Mouse (Mus musculus) midbrain, embryonic 14.5 days (tissue): ENCODE data around the gene Pcnx3. TPM values are rescaled to one million over a fixed set of nuclear protein-coding genes. Genes with fewer than 3 reads are reported as not detected.

Experiments
- ATAC-seq: fragments of 200-750 bp; cut with Nextera tagmentation; 2 replicates; pipeline ENCODE4 v1.8.0; 2017; ENCODE audit warnings: moderate number of reproducible peaks, moderate library complexity; ENCODE audit not compliant: low FRiP score, low TSS enrichment
- DNase-seq: peaks from one replicate; pipeline ENCODE4 v3.0.0-alpha.2; 2015
- H3K27ac ChIP-seq: fragments of 300-500 bp; sonication (generic); replicated peaks from 2 replicates; pipeline ENCODE4 v1.5.1; 2014; ENCODE audit warnings: mild to moderate bottlenecking, low read depth, low read length, moderate library complexity
- H3K27me3 ChIP-seq: fragments of 300-500 bp; sonication (generic); 2 replicates; pipeline ENCODE4 v1.6.1; 2014; ENCODE audit warnings: low read length, control low read depth, mixed read lengths; ENCODE audit not compliant: control insufficient read depth, insufficient read depth
- H3K36me3 ChIP-seq: fragments of 300-500 bp; sonication (generic); 2 replicates; pipeline ENCODE4 v1.6.1; 2014; ENCODE audit warnings: low read length, control low read depth; ENCODE audit not compliant: control insufficient read depth, insufficient read depth
- H3K4me1 ChIP-seq: fragments of 300-500 bp; sonication (generic); 2 replicates; pipeline ENCODE4 v1.6.1; 2014; ENCODE audit warnings: mild to moderate bottlenecking, antibody characterized with exemption, low read length, control low read depth; ENCODE audit not compliant: control insufficient read depth, insufficient read depth
- H3K4me2 ChIP-seq: fragments of 300-500 bp; sonication (generic); 2 replicates; pipeline ENCODE4 v1.6.1; 2014; ENCODE audit warnings: mild to moderate bottlenecking, low read length, moderate library complexity
- H3K4me3 ChIP-seq: fragments of 300-500 bp; sonication (generic); replicated peaks from 2 replicates; pipeline ENCODE4 v1.5.1; 2014; ENCODE audit warnings: low read depth, low read length
- H3K9ac ChIP-seq: fragments of 300-500 bp; sonication (generic); replicated peaks from 2 replicates; pipeline ENCODE4 v1.6.1; 2014; ENCODE audit warnings: mild to moderate bottlenecking, low read length, moderate library complexity
- H3K9me3 ChIP-seq: fragments of 300-500 bp; sonication (generic); 2 replicates; pipeline ENCODE4 v1.6.1; 2016; ENCODE audit warnings: low read length, control low read depth, mixed read lengths; ENCODE audit not compliant: control insufficient read depth
- WGBS: fragments of 180-500 bp; shearing (Covaris S2); extraction: QIAGEN DNeasy Blood & Tissue Kit; methylation state at CpG from one replicate; pipeline ENCODE4 v1.1.7; 2014; 5-methylcytosine and 5-hydroxymethylcytosine counted together
- microRNA-seq: library from miRNA; unstranded; fragments of <30 nt; microRNA quantifications from one replicate; pipeline ENCODE4, GENCODE M21; 2016
- polyA plus RNA-seq: library from polyadenylated mRNA; unstranded; fragments of >200 nt; fragmentation: Nextera tagmentation; extraction: Ambion mirVana; gene quantifications from 2 replicates; pipeline ENCODE4 v1.2.1, GENCODE M21; 2014

Pcnx3 gene
- polyA plus RNA-seq, 1 experiment from 2014 or later, result 33.6 TPM

- H3K27ac ChIP-seq, result no peak overlapping the region
- H3K4me1 ChIP-seq, result no peaks in the 10 kb centered on the region
- no peaks in the 10 kb centered on the region for H3K9me3 ChIP-seq
- no peak overlapping the region for H3K9ac ChIP-seq
- ATAC-seq, result no peak
- H3K4me2 ChIP-seq, result no peak overlapping the region
- H3K4me3 ChIP-seq, result no peak overlapping the region
- no peaks in the 10 kb centered on the region for H3K36me3 ChIP-seq
- H3K27me3 ChIP-seq, result no peaks in the 10 kb centered on the region
- no peak for DNase-seq
Observed at GRCm38 (mm10) chr19:5629907-5630306, 58.8 kb downstream of the Pcnx3 start.

DNA sequence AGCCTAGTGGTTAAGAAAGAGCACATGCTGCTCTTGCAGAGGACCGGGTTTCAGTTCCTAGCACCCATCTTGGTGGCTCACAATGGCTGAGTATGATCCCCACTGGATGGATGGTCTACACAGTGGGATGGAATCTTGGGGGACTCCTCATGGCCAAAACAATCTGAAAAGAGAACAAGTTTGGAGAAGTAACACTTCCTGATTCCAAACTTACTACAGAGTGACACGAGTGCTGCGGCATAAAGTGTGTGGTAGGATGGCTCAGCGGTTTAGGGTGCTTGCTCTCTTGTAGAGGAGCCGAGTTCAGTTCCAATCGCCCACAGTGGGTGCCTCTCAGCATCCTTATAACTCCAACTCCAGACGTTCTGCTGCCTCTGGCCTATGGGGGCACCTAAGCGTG, 63.4 kb downstream of the Pcnx3 start:
- Histone ChIP-seq H3K27me3 (no peaks in the 10 kb centered on the region), H3K4me1 (no peaks in the 10 kb centered on the region), H3K4me3 (no peak overlapping the region), H3K9ac (no peak overlapping the region), H3K4me2 (no peak overlapping the region), H3K27ac (no peak overlapping the region), H3K9me3 (no peaks in the 10 kb centered on the region), H3K36me3 (no peaks in the 10 kb centered on the region)
- WGBS, result 85% methylated on average over 8 of the region's 8 CpGs
- DNase-seq, result no peak
- ATAC-seq, result no peak

DNA sequence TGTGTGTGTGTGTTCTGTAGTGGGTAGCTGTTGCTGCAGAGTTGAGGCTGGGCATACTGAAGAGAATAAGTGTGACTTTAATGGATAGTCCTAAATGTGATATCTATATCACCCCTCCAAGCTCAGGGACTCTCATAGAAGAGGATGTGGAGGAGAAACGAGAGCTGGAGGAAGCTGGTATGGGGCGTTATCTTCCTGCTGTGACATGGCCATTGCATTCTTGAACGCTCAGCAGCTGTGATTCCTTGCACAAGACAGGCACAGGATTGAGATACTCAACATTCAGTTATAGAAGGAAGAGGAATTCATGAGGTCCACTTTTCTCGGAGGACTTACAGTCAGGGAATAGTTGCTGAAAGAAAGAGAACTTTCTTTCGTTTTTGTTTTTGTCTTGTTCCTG, 66.8 kb downstream of the Pcnx3 start:
- Histone ChIP-seq H3K27me3 (no peaks in the 10 kb centered on the region), H3K4me1 (no peaks in the 10 kb centered on the region), H3K9me3 (no peaks in the 10 kb centered on the region), H3K4me2 (no peak overlapping the region), H3K4me3 (no peak overlapping the region), H3K27ac (no peak overlapping the region), H3K36me3 (no peaks in the 10 kb centered on the region), H3K9ac (no peak overlapping the region)
- WGBS, result 86% methylated on average over 5 of the region's 5 CpGs
- DNase-seq, result no peak
- no peak for ATAC-seq

DNA sequence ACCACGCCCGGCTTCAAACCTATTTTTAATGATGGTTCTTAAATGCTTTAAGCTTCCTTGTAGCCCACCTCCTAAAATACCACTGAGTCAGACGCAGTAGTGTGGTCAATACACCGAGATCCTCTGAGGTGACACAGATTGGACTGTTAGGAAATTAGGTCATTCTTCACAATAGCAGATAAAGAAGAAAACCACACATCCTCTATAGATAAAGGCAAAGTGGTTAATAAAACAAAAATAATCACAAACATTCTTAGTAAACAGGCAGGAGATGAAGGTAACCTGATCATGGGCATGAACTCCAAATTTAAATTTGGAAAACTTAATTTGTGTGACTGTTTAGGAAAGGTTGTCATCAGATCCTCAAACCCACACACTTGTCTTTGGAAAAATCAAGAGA, 68.7 kb downstream of the Pcnx3 start:
- H3K9me3 ChIP-seq, result no peaks in the 10 kb centered on the region
- H3K4me3 ChIP-seq, result no peak overlapping the region
- WGBS, result 83% methylated on average over 4 of the region's 4 CpGs
- H3K9ac ChIP-seq, result no peak overlapping the region
- no peaks in the 10 kb centered on the region for H3K4me1 ChIP-seq
- no peak overlapping the region for H3K27ac ChIP-seq
- no peaks in the 10 kb centered on the region for H3K27me3 ChIP-seq
- H3K4me2 ChIP-seq, result no peak overlapping the region
- no peaks in the 10 kb centered on the region for H3K36me3 ChIP-seq
- DNase-seq (no peak), ATAC-seq (no peak)

- no peaks in the 10 kb centered on the region for H3K36me3 ChIP-seq
- ATAC-seq (no peak), DNase-seq (no peak)
- H3K4me1 ChIP-seq, result peaks cover 9% of the 10 kb centered on the region
- no peak overlapping the region for H3K4me2 ChIP-seq
- H3K9ac ChIP-seq, result no peak overlapping the region
- no peak overlapping the region for H3K27ac ChIP-seq
- 77% methylated on average over 2 of the region's 2 CpGs for WGBS
- no peaks in the 10 kb centered on the region for H3K27me3 ChIP-seq
- H3K9me3 ChIP-seq, result no peaks in the 10 kb centered on the region
- H3K4me3 ChIP-seq, result no peak overlapping the region
Observed at GRCm38 (mm10) chr19:5614953-5615352, 73.8 kb downstream of the Pcnx3 start.

Small RNAs within 50 kb of the gene (microRNA-seq; reads per million reads assigned to microRNA genes)
- 0.88 reads per million for gene Mir6987

Other genes starting within 250 kb of the Pcnx3 start
- gene Fosl1, start 241.4 kb downstream of the Pcnx3 start, polyA plus RNA-seq, result not detected in 2 replicates
- 7.6 and 9.1 TPM in 2 replicates for gene Ccdc85b, start 231.0 kb downstream of the Pcnx3 start, polyA plus RNA-seq
- 169 and 199 TPM in 2 replicates for gene Fibp, start 228.3 kb downstream of the Pcnx3 start, polyA plus RNA-seq
- gene Ctsw, start 220.4 kb downstream of the Pcnx3 start, polyA plus RNA-seq, result 4.3 and 4.9 TPM in 2 replicates
- 18.0 and 28.7 TPM in 2 replicates for gene Efemp2, start 215.0 kb downstream of the Pcnx3 start, polyA plus RNA-seq
- gene Mus81, start 200.5 kb downstream of the Pcnx3 start, polyA plus RNA-seq, result 43.4 and 49.3 TPM in 2 replicates
- 4,021 and 4,124 TPM in 2 replicates for gene Cfl1, start 198.5 kb downstream of the Pcnx3 start, polyA plus RNA-seq
- 0.36 TPM in 2 replicates for gene 1700020D05Rik, start 185.1 kb downstream of the Pcnx3 start, polyA plus RNA-seq
- 89.8 and 98.4 TPM in 2 replicates for gene Snx32, start 178.4 kb downstream of the Pcnx3 start, polyA plus RNA-seq
- gene Ovol1, start 128.3 kb downstream of the Pcnx3 start, polyA plus RNA-seq, result not detected in 2 replicates
- gene Ap5b1, start 120.9 kb downstream of the Pcnx3 start, polyA plus RNA-seq, result 1.6 and 2.8 TPM in 2 replicates
- gene Rnaseh2c, start 87.0 kb downstream of the Pcnx3 start, polyA plus RNA-seq, result 46.8 and 58.8 TPM in 2 replicates
- gene Kat5, start 78.7 kb downstream of the Pcnx3 start, polyA plus RNA-seq, result 49.5 and 58.3 TPM in 2 replicates
- 30.0 and 30.2 TPM in 2 replicates for gene Rela, start 51.4 kb downstream of the Pcnx3 start, polyA plus RNA-seq
- 8.1 and 11.5 TPM in 2 replicates for gene Sipa1, start 25.2 kb downstream of the Pcnx3 start, polyA plus RNA-seq
- gene Map3k11, start 166 bp downstream of the Pcnx3 start, polyA plus RNA-seq, result 6.8 and 12.1 TPM in 2 replicates
- 0.21 and 0.28 TPM in 2 replicates for gene Kcnk7, start 15.5 kb upstream of the Pcnx3 start, polyA plus RNA-seq
- 12.4 and 14.3 TPM in 2 replicates for gene Ehbp1l1, start 37.4 kb upstream of the Pcnx3 start, polyA plus RNA-seq
- 154 and 169 TPM in 2 replicates for gene Fam89b, start 40.7 kb upstream of the Pcnx3 start, polyA plus RNA-seq
- 10.1 and 10.5 TPM in 2 replicates for gene Ltbp3, start 52.0 kb upstream of the Pcnx3 start, polyA plus RNA-seq
- 73.5 and 78.2 TPM in 2 replicates for gene Scyl1, start 82.5 kb upstream of the Pcnx3 start, polyA plus RNA-seq
- gene Frmd8, start 186.4 kb upstream of the Pcnx3 start, polyA plus RNA-seq, result 8.3 and 12.2 TPM in 2 replicates
- gene Slc25a45, start 188.9 kb upstream of the Pcnx3 start, polyA plus RNA-seq, result 0.73 and 1.2 TPM in 2 replicates
- 9.9 and 10.8 TPM in 2 replicates for gene Tigd3, start 205.2 kb upstream of the Pcnx3 start, polyA plus RNA-seq
- 96.6 and 108 TPM in 2 replicates for gene Dpf2, start 224.1 kb upstream of the Pcnx3 start, polyA plus RNA-seq
- 12.3 and 16.2 TPM in 2 replicates for gene Cdc42ep2, start 235.9 kb upstream of the Pcnx3 start, polyA plus RNA-seq